Mouse (Mus musculus) liver, adult 2 months (tissue): ENCODE measurements at regions not wholly inside any gene's neighbourhood (a gene's known extent, or its start where the extent isn't known, plus 50 kb on each side); places are given as distances from the start of the nearest gene placed in this dataset.

ENCODE experiments used
- CTCF ChIP-seq: fragments of 200-500 bp; IDR thresholded peaks from 2 replicates; pipeline ENCODE4 v1.5.1; 2011; ENCODE audit warnings: low read depth, low read length, control low read depth
- POLR2A ChIP-seq: fragments of 200-500 bp; IDR thresholded peaks from 2 replicates; pipeline ENCODE4 v1.6.1; 2011; ENCODE audit warnings: low read length, control low read depth; ENCODE audit not compliant: insufficient read depth; ENCODE audit errors: extremely low read depth

GRCm38 (mm10) chr3:99795835-99796234 lies 89.4 kb upstream of the Spag17 start:
- TF ChIP-seq CTCF (no peak), POLR2A (no peak)
